Mouse (Mus musculus): Measurements from ENCODE around the gene Bad. TPM values are rescaled to one million over a fixed set of nuclear protein-coding genes. Genes with fewer than 3 reads are reported as not detected.
A peak's percentile ranks its signal among the peaks of the same experiment; 100 is the strongest.

The Bad gene
- polyA plus RNA-seq, 1 experiment from 2014 or later, result 77.0 TPM

DNA sequence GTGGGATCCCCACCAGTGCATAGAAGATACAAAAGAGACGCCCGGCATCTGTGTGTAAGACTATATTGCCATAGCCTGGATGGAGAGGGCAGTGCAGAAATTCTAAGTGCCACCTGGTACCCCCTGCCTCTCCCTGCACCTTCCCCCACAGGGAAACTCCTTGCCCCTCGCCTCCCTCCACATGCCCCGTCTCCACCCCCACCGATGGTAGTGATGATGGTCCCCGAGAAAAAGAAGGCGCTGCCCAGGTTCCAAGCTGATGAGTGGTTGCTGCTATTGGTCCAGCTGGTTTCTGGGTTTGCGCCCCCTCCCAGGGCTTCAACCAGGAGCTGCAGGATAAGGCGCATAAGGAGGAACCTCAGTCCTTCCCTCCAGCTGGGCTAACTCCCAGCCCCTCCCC, 13.6 kb upstream of the Bad start:
- ATAC-seq (no peak), DNase-seq (ENCODE audit: low spot score) (no peak)
- H3K9me3 ChIP-seq (replicated peaks; ENCODE audit: control insufficient read depth, low read length), result no peaks in the 10 kb centered on the region
- 9% methylated on average over 9 of the region's 9 CpGs for WGBS
- no peak overlapping the region for H3K27ac ChIP-seq (ENCODE audit: low read depth, low read length)
- no peaks in the 10 kb centered on the region for H3K36me3 ChIP-seq (ENCODE audit: control insufficient read depth, insufficient read depth, low read length)
- no peak overlapping the region for H3K4me3 ChIP-seq (ENCODE audit: low read depth, low read length)
- H3K27me3 ChIP-seq (replicated peaks; ENCODE audit: control insufficient read depth, insufficient read depth, low read length), result peaks cover 85% of the 10 kb centered on the region
- no peaks in the 10 kb centered on the region; the same call in 1 of the 2 replicates for H3K4me1 ChIP-seq (ENCODE audit: control insufficient read depth, insufficient read depth, low read length)
- peak overlapping the region; percentile 21; the same call in 1 of the 2 replicates for H3K9ac ChIP-seq (ENCODE audit: low read length)
- no peak overlapping the region for H3K4me2 ChIP-seq (ENCODE audit: low read length)

DNA sequence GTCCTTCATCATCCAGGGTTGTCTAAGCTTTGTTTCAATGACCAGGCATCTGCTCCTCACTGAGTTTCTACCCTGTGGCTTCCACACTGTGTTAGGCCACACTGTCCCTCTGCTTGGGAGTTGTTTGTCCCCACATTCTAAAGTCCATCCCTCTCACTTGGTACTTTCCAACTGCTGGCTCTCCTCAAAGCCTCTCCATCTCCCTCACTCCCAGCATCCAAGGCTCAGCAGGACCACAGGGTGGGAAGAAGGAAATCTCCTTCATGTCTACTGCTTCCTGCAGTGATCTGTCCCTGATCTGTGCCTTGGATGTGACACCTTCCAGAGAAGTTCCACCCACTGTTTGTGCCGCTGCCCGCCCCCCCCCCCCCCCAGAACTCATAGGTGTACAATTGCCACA, 10.7 kb upstream of the Bad start:
- H3K9me3 ChIP-seq (replicated peaks; ENCODE audit: control insufficient read depth, low read length), result no peaks in the 10 kb centered on the region
- H3K4me1 ChIP-seq (ENCODE audit: control insufficient read depth, insufficient read depth, low read length), result peaks cover 3% of the 10 kb centered on the region; the same call in 1 of the 2 replicates
- H3K9ac ChIP-seq (ENCODE audit: low read length), result no peak overlapping the region
- H3K27ac ChIP-seq (ENCODE audit: low read depth, low read length), result no peak overlapping the region
- H3K27me3 ChIP-seq (replicated peaks; ENCODE audit: control insufficient read depth, insufficient read depth, low read length), result peaks cover 84% of the 10 kb centered on the region
- no peak overlapping the region for H3K4me2 ChIP-seq (ENCODE audit: low read length)
- no peak for DNase-seq (ENCODE audit: low spot score)
- no peak overlapping the region for H3K4me3 ChIP-seq (ENCODE audit: low read depth, low read length)
- no peaks in the 10 kb centered on the region for H3K36me3 ChIP-seq (ENCODE audit: control insufficient read depth, insufficient read depth, low read length)
- WGBS, result 0% methylated on average over 2 of the region's 2 CpGs
- no peak for ATAC-seq

DNA sequence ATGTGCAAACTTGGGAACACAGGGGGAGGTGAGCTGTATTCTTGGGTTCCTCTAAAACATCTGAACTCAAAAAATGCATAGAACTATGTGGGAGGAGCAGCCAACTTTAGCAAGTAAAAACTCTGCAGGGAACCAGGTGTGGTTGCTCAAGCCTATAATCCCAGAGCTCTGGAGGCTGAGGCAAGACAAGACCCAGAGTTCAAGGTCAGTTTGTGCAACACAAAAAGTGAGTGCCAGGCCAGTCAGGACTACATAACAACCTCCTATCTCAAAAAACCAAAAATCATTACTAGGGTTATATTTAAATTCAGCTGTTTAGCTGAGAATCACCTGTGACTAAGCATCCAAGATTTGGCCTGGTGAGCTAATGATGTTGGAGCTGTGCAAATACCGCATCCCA, 9.6 kb upstream of the Bad start:
- no peak overlapping the region for H3K9ac ChIP-seq (ENCODE audit: low read length)
- H3K36me3 ChIP-seq (ENCODE audit: control insufficient read depth, insufficient read depth, low read length), result no peaks in the 10 kb centered on the region
- DNase-seq (ENCODE audit: low spot score) (no peak), ATAC-seq (no peak)
- 45% methylated on average over 1 of the region's 1 CpGs for WGBS
- no peaks in the 10 kb centered on the region for H3K9me3 ChIP-seq (replicated peaks; ENCODE audit: control insufficient read depth, low read length)
- peaks cover 79% of the 10 kb centered on the region for H3K27me3 ChIP-seq (replicated peaks; ENCODE audit: control insufficient read depth, insufficient read depth, low read length)
- H3K4me3 ChIP-seq (ENCODE audit: low read depth, low read length), result no peak overlapping the region
- H3K4me2 ChIP-seq (ENCODE audit: low read length), result no peak overlapping the region
- H3K27ac ChIP-seq (ENCODE audit: low read depth, low read length), result no peak overlapping the region
- peaks cover 3% of the 10 kb centered on the region; the same call in 1 of the 2 replicates for H3K4me1 ChIP-seq (ENCODE audit: control insufficient read depth, insufficient read depth, low read length)

DNA sequence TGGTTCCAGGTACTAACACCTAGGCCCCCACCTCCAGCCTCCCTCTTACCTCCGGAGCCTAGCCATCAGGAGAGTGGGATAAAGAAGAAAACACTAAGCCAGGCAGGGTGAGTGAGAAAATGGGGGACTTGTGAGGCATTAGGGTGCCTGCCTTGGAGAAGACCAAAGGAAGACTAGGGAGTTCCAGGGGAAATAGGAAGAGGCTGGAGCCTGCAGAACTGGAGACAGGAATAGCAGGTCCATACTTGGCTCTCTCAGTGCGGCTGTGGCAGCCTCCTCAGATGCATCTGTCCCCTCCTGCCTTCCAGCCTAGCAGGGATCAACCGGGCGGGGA, 8.6 kb upstream of the Bad start:
- DNase-seq (ENCODE audit: low spot score) (no peak), ATAC-seq (no peak)
- Histone ChIP-seq H3K4me3 (ENCODE audit: low read depth, low read length) (no peak overlapping the region), H3K4me2 (ENCODE audit: low read length) (no peak overlapping the region), H3K36me3 (ENCODE audit: control insufficient read depth, insufficient read depth, low read length) (no peaks in the 10 kb centered on the region), H3K9ac (ENCODE audit: low read length) (peak overlapping the region; percentile 56; the same call in 1 of the 2 replicates), H3K27ac (ENCODE audit: low read depth, low read length) (no peak overlapping the region), H3K9me3 (replicated peaks; ENCODE audit: control insufficient read depth, low read length) (no peaks in the 10 kb centered on the region), H3K27me3 (replicated peaks; ENCODE audit: control insufficient read depth, insufficient read depth, low read length) (peaks cover 68% of the 10 kb centered on the region), H3K4me1 (ENCODE audit: control insufficient read depth, insufficient read depth, low read length) (peaks cover 3% of the 10 kb centered on the region; the same call in 1 of the 2 replicates)
- WGBS, result 17% methylated on average over 4 of the region's 4 CpGs

DNA sequence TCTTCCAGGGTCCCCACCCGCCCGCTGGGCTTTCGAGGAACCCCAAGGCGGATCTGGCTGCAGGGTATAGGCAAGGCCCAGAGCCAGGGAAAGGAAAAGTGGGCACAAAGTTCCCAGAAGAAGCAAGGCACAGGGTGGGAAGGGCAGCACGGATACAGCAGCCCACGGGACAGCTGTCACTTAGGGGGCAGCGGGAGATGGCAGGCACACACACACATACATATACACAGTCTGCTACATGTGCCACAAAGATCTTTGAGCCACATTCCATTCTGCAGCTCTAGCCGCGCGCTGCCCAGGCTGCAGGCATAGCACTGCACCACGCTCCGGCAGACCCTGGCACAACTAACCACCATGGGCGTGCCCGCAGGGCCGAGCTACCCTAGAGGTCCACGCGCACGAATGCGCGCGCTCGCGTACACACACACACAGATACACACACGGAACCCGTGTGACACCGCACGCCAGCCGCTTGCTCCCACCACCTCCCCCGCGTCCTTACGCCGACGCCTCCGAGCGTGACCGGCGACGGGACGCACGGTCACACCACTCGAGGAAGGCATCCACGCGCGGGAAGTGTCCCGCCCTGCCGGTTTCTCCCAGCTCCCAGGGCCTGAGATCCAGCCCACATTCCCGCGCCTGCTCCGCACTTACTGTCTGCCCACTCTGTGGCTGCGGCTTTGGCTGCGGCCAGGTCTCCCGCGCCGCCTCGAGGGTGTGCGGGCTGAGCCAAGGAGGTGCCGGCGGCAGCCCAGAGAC, 8.0 kb upstream of the Bad start:
- Histone ChIP-seq H3K4me1 (ENCODE audit: control insufficient read depth, insufficient read depth, low read length) (peaks cover 5% of the 10 kb centered on the region; the same call in 1 of the 2 replicates), H3K9ac (ENCODE audit: low read length) (peak overlapping the region; percentile 56), H3K27ac (ENCODE audit: low read depth, low read length) (no peak overlapping the region), H3K4me2 (ENCODE audit: low read length) (peak overlapping the region; percentile 59), H3K27me3 (replicated peaks; ENCODE audit: control insufficient read depth, insufficient read depth, low read length) (peaks cover 64% of the 10 kb centered on the region), H3K36me3 (ENCODE audit: control insufficient read depth, insufficient read depth, low read length) (no peaks in the 10 kb centered on the region), H3K9me3 (replicated peaks; ENCODE audit: control insufficient read depth, low read length) (no peaks in the 10 kb centered on the region), H3K4me3 (ENCODE audit: low read depth, low read length) (peak overlapping the region; percentile 33)
- 5% methylated on average over 55 of the region's 58 CpGs for WGBS
- ATAC-seq (peak; percentile 62), DNase-seq (ENCODE audit: low spot score) (no peak)

DNA sequence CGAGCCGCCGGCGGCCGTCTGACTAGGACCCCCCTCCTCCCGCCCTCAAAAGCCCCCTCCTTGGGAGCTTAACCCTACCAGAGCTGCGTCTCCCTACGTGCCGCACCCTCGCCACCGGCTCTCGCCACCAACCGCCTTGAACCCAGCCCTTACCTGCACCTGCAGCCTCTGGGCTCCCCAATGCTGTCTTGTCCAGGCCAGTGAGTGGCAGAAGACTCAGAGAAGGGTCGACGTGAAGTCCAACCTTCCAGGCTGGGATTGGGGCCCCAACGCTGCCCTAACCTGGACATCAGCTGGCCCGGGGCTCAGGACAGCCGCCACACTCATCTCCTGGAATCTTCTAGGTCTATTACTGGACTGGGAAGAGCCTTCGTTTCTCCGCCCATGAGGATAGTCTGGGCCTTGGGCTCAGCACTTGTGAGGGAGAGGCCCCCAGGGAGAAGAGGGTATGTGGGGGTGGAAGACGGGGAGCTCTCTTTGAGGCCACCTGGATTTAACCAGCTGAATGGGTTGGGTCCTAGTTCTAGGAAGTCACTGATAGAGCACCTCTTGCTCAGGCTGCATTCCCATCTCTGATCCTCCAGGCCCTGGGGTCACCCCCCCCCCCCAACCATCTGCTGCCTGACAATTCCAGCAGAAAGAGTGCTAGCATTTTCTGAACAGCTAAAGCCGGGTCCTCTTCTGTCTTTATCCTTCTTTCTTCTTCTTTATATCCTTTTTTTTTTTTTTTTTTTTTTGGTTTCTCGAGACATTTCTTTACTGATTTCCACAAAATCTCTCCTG, 7.3 kb upstream of the Bad start, which contains the start of gene Kcnk4:
Kcnk4 (minus strand) TSS at position 321 of the 783 bp plus-strand sequence.
- 9% methylated on average over 23 of the region's 23 CpGs for WGBS
- Histone ChIP-seq H3K4me3 (ENCODE audit: low read depth, low read length) (peak within 1 kb of the TSS; percentile 33), H3K27ac (ENCODE audit: low read depth, low read length) (no peak within 1 kb of the TSS), H3K36me3 (ENCODE audit: control insufficient read depth, insufficient read depth, low read length) (no peaks in the 10 kb centered on the region), H3K27me3 (replicated peaks; ENCODE audit: control insufficient read depth, insufficient read depth, low read length) (peaks cover 61% of the 10 kb centered on the region), H3K9ac (ENCODE audit: low read length) (peak within 1 kb of the TSS; percentile 56), H3K9me3 (replicated peaks; ENCODE audit: control insufficient read depth, low read length) (no peaks in the 10 kb centered on the region), H3K4me1 (ENCODE audit: control insufficient read depth, insufficient read depth, low read length) (peaks cover 5% of the 10 kb centered on the region; the same call in 1 of the 2 replicates), H3K4me2 (ENCODE audit: low read length) (peak within 1 kb of the TSS; percentile 59)
- peak; percentile 16; the same call in 1 of the 2 replicates for ATAC-seq
- no peak for DNase-seq (ENCODE audit: low spot score)

DNA sequence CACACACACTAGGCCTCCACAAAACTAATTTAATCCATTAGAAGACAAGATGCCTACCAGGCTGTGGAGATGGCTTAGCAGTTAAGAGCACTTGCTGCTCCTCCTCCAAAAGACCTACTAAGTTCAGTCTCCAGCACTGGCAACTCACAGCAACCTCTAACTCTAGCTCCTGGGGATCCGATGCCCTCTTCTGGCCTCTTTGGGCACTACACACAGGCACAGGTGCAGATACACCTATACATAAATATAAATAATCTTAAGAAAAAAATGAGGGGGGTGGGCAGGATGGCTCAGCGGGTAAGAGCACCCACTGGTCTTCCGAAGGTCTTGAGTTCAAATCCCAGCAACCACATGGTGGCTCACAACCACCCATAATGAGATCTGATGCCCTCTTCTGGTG, 5.4 kb upstream of the Bad start:
- no peaks in the 10 kb centered on the region for H3K36me3 ChIP-seq (ENCODE audit: control insufficient read depth, insufficient read depth, low read length)
- DNase-seq (ENCODE audit: low spot score) (no peak), ATAC-seq (no peak)
- WGBS, result 28% methylated on average over 3 of the region's 3 CpGs
- H3K9me3 ChIP-seq (replicated peaks; ENCODE audit: control insufficient read depth, low read length), result no peaks in the 10 kb centered on the region
- H3K4me2 ChIP-seq (ENCODE audit: low read length), result no peak overlapping the region
- peaks cover 49% of the 10 kb centered on the region for H3K27me3 ChIP-seq (replicated peaks; ENCODE audit: control insufficient read depth, insufficient read depth, low read length)
- no peak overlapping the region for H3K9ac ChIP-seq (ENCODE audit: low read length)
- no peak overlapping the region for H3K4me3 ChIP-seq (ENCODE audit: low read depth, low read length)
- H3K27ac ChIP-seq (ENCODE audit: low read depth, low read length), result no peak overlapping the region
- H3K4me1 ChIP-seq (ENCODE audit: control insufficient read depth, insufficient read depth, low read length), result peaks cover 21% of the 10 kb centered on the region

DNA sequence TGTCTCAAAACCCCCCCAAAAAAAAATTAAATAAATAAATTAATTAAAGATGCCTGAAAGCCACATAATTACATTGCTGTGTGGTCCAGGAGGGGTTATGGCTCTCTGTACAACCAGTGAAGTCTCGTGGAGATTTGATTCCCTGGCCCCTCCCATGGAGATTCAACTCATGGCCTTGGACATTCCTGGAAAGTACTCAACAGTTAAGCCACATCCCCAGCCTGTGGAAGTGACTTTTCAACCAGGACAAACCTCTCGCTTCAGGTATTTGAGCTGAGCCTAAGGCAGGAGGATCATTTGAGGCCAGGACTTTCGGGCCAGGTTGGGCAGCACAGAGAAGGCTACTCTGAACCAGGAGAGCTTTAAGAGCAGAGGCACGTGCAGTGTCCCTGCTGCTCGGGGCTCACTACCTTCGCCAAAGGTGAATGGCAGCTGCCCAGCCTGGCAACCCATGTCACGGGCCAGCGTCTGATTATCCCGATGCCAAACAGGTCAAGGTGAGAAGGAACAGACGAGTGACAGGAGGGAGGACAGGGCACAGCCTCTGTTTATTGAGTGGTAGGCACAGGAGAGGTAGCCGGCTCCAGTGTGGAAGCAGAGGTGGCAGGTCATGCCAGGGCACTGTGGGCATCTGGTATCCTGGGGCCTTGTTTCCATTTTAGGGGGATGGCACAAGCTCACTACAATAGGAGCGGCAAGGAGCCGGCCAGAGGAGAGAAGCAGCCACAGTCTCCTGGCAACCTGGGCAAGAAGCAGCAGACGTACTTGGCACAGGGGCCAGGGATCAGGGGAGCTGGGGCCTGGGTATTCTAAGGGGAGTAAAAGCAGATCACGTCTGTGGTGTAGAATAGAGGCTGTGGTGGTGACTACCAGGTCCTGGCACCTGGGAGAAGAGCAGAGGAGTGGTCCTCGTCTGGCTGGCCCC, 3.9 kb upstream of the Bad start:
- peaks cover 25% of the 10 kb centered on the region for H3K4me1 ChIP-seq (ENCODE audit: control insufficient read depth, insufficient read depth, low read length)
- H3K36me3 ChIP-seq (ENCODE audit: control insufficient read depth, insufficient read depth, low read length), result no peaks in the 10 kb centered on the region
- no peak overlapping the region for H3K9ac ChIP-seq (ENCODE audit: low read length)
- DNase-seq (ENCODE audit: low spot score) (no peak), ATAC-seq (no peak)
- 77% methylated on average over 16 of the region's 16 CpGs for WGBS
- no peak overlapping the region for H3K4me3 ChIP-seq (ENCODE audit: low read depth, low read length)
- H3K27ac ChIP-seq (ENCODE audit: low read depth, low read length), result no peak overlapping the region
- H3K27me3 ChIP-seq (replicated peaks; ENCODE audit: control insufficient read depth, insufficient read depth, low read length), result peaks cover 35% of the 10 kb centered on the region
- no peak overlapping the region for H3K4me2 ChIP-seq (ENCODE audit: low read length)
- H3K9me3 ChIP-seq (replicated peaks; ENCODE audit: control insufficient read depth, low read length), result no peaks in the 10 kb centered on the region
